Mouse (Mus musculus): Measurements from ENCODE around the gene Olfr1. TPM values are rescaled to one million over a fixed set of nuclear protein-coding genes. Genes with fewer than 3 reads are reported as not detected.

The Olfr1 gene
- not detected in 2 replicates for polyA plus RNA-seq (2014; fragmentation: Nextera tagmentation; extraction: Ambion mirVana)

DNA sequence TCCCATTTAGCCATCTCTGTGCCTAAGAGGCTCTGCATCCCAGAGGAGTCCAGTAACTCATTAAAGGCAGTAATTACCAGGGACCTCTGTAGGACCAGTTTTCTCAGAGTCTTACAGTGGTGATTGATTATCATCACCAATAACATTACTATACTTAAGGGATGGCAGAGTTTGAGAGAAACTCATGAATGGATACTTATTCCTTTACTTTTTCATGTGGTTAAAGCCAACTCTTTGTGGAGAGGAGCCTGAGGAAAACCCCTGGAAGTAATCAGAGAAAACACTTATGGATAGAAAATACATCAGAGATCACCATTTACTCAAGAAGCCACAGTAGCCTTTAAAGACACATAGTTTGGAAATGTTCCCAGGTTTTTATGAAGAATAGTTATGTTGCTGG lies at the start of gene Olfr1:
Gene Olfr1, minus strand, starts transcription at position 101 of the 400 bp plus-strand sequence.
- H3K9me3 ChIP-seq (ENCODE audit: control insufficient read depth, low read length) = no peaks in the 10 kb centered on the region
- no peak for DNase-seq
- H3K4me2 ChIP-seq (ENCODE audit: low read length) = no peak within 1 kb of the TSS
- no peak for ATAC-seq (ENCODE audit: low FRiP score, low TSS enrichment)
- no peak within 1 kb of the TSS for H3K27ac ChIP-seq (replicated peaks; ENCODE audit: low read depth, low read length)
- no peaks in the 10 kb centered on the region for H3K4me1 ChIP-seq (ENCODE audit: control insufficient read depth, insufficient read depth, low read length)
- H3K9ac ChIP-seq (replicated peaks; ENCODE audit: low read length) = no peak within 1 kb of the TSS
- H3K4me3 ChIP-seq (replicated peaks; ENCODE audit: low read depth, low read length) = no peak within 1 kb of the TSS
- H3K36me3 ChIP-seq (ENCODE audit: control insufficient read depth, insufficient read depth, low read length) = no peaks in the 10 kb centered on the region
- H3K27me3 ChIP-seq (ENCODE audit: control insufficient read depth, insufficient read depth, low read length) = no peaks in the 10 kb centered on the region

DNA sequence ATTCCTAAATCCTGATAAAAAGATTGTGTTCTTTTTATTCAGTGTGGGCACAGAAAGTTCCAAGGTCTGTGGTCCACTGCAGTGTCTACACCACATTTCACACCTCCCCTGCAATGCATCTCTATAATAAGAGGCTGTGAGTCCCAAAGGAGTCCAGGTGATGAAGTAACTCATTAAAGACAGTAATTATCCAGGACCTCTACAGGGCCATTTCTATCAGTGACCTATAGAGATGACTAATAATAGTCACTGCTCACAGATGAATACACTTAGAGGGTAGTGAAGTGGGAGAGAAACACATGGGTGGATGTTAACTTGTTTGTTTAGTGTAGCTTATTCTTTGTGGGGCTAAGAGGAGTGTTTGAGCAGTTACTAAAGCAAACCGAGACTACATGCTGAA lies 29.0 kb upstream of the Olfr1 start, which contains the start of gene Olfr378:
Gene Olfr378, minus strand, starts transcription at position 101 of the 400 bp plus-strand sequence.
- H3K36me3 ChIP-seq (ENCODE audit: control insufficient read depth, insufficient read depth, low read length) = no peaks in the 10 kb centered on the region
- H3K27ac ChIP-seq (replicated peaks; ENCODE audit: low read depth, low read length) = no peak within 1 kb of the TSS
- H3K4me1 ChIP-seq (ENCODE audit: control insufficient read depth, insufficient read depth, low read length) = no peaks in the 10 kb centered on the region
- WGBS = 86% methylated on average over 1 of the region's 1 CpGs
- DNase-seq (no peak), ATAC-seq (ENCODE audit: low FRiP score, low TSS enrichment) (no peak)
- H3K9ac ChIP-seq (replicated peaks; ENCODE audit: low read length) = no peak within 1 kb of the TSS
- no peaks in the 10 kb centered on the region for H3K27me3 ChIP-seq (ENCODE audit: control insufficient read depth, insufficient read depth, low read length)
- H3K4me2 ChIP-seq (ENCODE audit: low read length) = no peak within 1 kb of the TSS
- H3K9me3 ChIP-seq (ENCODE audit: control insufficient read depth, low read length) = no peaks in the 10 kb centered on the region; the same call in 1 of the 2 replicates
- H3K4me3 ChIP-seq (replicated peaks; ENCODE audit: low read depth, low read length) = no peak within 1 kb of the TSS

DNA sequence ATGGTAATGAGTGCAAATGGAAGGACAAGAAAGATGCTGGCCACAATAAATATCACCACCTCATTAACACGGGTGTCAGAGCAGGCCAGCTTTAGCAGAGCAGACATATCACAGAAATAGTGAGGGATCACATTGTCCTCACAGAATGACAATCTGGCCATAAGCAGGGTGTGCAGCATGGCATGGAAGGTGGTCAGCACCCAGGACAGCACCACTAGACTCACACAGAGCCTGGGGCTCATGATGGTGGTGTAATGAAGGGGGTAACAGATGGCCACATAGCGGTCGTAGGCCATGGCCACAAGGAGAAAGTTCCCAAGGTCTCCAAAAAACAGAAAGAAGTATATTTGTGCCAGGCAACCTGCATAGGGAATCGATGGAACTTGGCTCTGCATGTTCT lies 4.0 kb downstream of the Olfr1 start:
- Histone ChIP-seq H3K27ac (replicated peaks; ENCODE audit: low read depth, low read length) (no peak overlapping the region), H3K4me2 (ENCODE audit: low read length) (no peak overlapping the region), H3K4me1 (ENCODE audit: control insufficient read depth, insufficient read depth, low read length) (no peaks in the 10 kb centered on the region), H3K36me3 (ENCODE audit: control insufficient read depth, insufficient read depth, low read length) (no peaks in the 10 kb centered on the region), H3K4me3 (replicated peaks; ENCODE audit: low read depth, low read length) (no peak overlapping the region), H3K9me3 (ENCODE audit: control insufficient read depth, low read length) (no peaks in the 10 kb centered on the region), H3K27me3 (ENCODE audit: control insufficient read depth, insufficient read depth, low read length) (no peaks in the 10 kb centered on the region), H3K9ac (replicated peaks; ENCODE audit: low read length) (no peak overlapping the region)
- 76% methylated on average over 4 of the region's 4 CpGs for WGBS
- ATAC-seq (ENCODE audit: low FRiP score, low TSS enrichment) (no peak), DNase-seq (no peak)

DNA sequence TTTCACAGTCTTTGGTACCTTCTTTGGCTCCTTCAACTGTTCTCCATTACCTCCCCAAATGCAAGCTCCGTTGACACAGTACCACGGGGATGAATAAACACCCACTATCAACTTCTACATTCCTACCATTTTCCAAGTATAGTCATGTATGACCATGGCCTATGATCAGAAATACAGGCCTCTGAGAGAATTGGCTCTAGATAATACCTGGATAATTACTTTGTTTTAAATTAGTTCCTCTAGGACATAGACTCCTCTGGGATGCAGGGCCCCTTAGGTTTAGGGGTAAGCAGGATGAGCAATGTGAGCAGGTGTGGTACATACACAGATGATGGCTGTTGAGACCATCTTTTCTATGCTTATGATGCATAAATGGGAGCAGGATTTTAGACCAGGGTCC lies 28.5 kb downstream of the Olfr1 start, which contains the start of gene Olfr376:
Gene Olfr376, plus strand, starts transcription at position 301 of the 400 bp plus-strand sequence.
- Histone ChIP-seq H3K4me1 (ENCODE audit: control insufficient read depth, insufficient read depth, low read length) (no peaks in the 10 kb centered on the region), H3K27me3 (ENCODE audit: control insufficient read depth, insufficient read depth, low read length) (no peaks in the 10 kb centered on the region), H3K9ac (replicated peaks; ENCODE audit: low read length) (no peak within 1 kb of the TSS), H3K4me3 (replicated peaks; ENCODE audit: low read depth, low read length) (no peak within 1 kb of the TSS), H3K9me3 (ENCODE audit: control insufficient read depth, low read length) (no peaks in the 10 kb centered on the region), H3K36me3 (ENCODE audit: control insufficient read depth, insufficient read depth, low read length) (no peaks in the 10 kb centered on the region), H3K27ac (replicated peaks; ENCODE audit: low read depth, low read length) (no peak within 1 kb of the TSS), H3K4me2 (ENCODE audit: low read length) (no peak within 1 kb of the TSS)
- no peak for ATAC-seq (ENCODE audit: low FRiP score, low TSS enrichment)
- no peak for DNase-seq
- WGBS = 86% methylated on average over 2 of the region's 2 CpGs

DNA sequence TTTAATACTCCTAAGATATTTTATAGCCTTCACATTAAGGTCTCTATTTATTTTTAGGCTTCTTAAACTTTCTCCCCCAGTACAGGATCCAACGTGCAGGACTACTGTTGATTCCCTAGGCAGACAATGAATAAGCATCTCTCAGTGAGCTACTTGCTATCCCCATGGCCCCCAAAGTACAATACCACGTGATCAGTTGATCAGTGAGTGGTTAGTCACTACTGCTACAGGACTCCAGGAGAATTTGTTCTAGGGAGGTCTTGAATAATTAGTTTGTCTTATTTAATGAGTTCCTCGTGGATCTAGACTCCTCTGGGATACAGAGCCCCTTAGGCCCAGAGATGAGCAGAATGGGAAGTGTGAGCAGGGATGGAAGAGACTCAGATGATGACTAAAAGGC lies 48.9 kb downstream of the Olfr1 start, which contains the start of gene Olfr20:
Gene Olfr20, plus strand, starts transcription at position 301 of the 400 bp plus-strand sequence.
- Histone ChIP-seq H3K4me2 (ENCODE audit: low read length) (no peak within 1 kb of the TSS), H3K27me3 (ENCODE audit: control insufficient read depth, insufficient read depth, low read length) (no peaks in the 10 kb centered on the region), H3K9me3 (ENCODE audit: control insufficient read depth, low read length) (no peaks in the 10 kb centered on the region), H3K9ac (replicated peaks; ENCODE audit: low read length) (no peak within 1 kb of the TSS), H3K36me3 (ENCODE audit: control insufficient read depth, insufficient read depth, low read length) (no peaks in the 10 kb centered on the region), H3K4me1 (ENCODE audit: control insufficient read depth, insufficient read depth, low read length) (no peaks in the 10 kb centered on the region), H3K27ac (replicated peaks; ENCODE audit: low read depth, low read length) (no peak within 1 kb of the TSS), H3K4me3 (replicated peaks; ENCODE audit: low read depth, low read length) (no peak within 1 kb of the TSS)
- ATAC-seq (ENCODE audit: low FRiP score, low TSS enrichment) (no peak), DNase-seq (no peak)
- WGBS = 45% methylated on average over 3 of the region's 3 CpGs

Other genes starting within 250 kb of the Olfr1 start
- 0.12 TPM in 1 of 2 replicates, not detected in the other for gene P2rx5, start 239.2 kb downstream of the Olfr1 start, polyA plus RNA-seq (2014; fragmentation: Nextera tagmentation; extraction: Ambion mirVana)
- 144 and 151 TPM in 2 replicates for gene Emc6, start 222.6 kb downstream of the Olfr1 start, polyA plus RNA-seq (2014; fragmentation: Nextera tagmentation; extraction: Ambion mirVana)
- 149 and 165 TPM in 2 replicates for gene Tax1bp3, start 222.5 kb downstream of the Olfr1 start, polyA plus RNA-seq (2014; fragmentation: Nextera tagmentation; extraction: Ambion mirVana)
- 18.1 and 23.0 TPM in 2 replicates for gene Ctns, start 200.6 kb downstream of the Olfr1 start, polyA plus RNA-seq (2014; fragmentation: Nextera tagmentation; extraction: Ambion mirVana)
- 1.1 and 1.6 TPM in 2 replicates for gene Shpk, start 200.2 kb downstream of the Olfr1 start, polyA plus RNA-seq (2014; fragmentation: Nextera tagmentation; extraction: Ambion mirVana)
- 0.50 TPM in 1 of 2 replicates, not detected in the other for gene Trpv1, start 165.3 kb downstream of the Olfr1 start, polyA plus RNA-seq (2014; fragmentation: Nextera tagmentation; extraction: Ambion mirVana)
- gene Trpv3, start 132.2 kb downstream of the Olfr1 start, polyA plus RNA-seq (2014; fragmentation: Nextera tagmentation; extraction: Ambion mirVana) = 0.12 and 0.19 TPM in 2 replicates
- 0.55 and 0.84 TPM in 2 replicates for gene Aspa, start 70.0 kb downstream of the Olfr1 start, polyA plus RNA-seq (2014; fragmentation: Nextera tagmentation; extraction: Ambion mirVana)
- gene Gm49340, start 69.9 kb downstream of the Olfr1 start, polyA plus RNA-seq (2014; fragmentation: Nextera tagmentation; extraction: Ambion mirVana) = not detected in 2 replicates
- not detected in 2 replicates for gene Spata22, start 69.9 kb downstream of the Olfr1 start, polyA plus RNA-seq (2014; fragmentation: Nextera tagmentation; extraction: Ambion mirVana)
- not detected in 2 replicates for gene Olfr20, start 48.8 kb downstream of the Olfr1 start, polyA plus RNA-seq (2014; fragmentation: Nextera tagmentation; extraction: Ambion mirVana)
- gene Olfr376, start 28.4 kb downstream of the Olfr1 start, polyA plus RNA-seq (2014; fragmentation: Nextera tagmentation; extraction: Ambion mirVana) = not detected in 2 replicates
- gene Olfr378, start 28.9 kb upstream of the Olfr1 start, polyA plus RNA-seq (2014; fragmentation: Nextera tagmentation; extraction: Ambion mirVana) = not detected in 2 replicates
- not detected in 2 replicates for gene Olfr380, start 57.9 kb upstream of the Olfr1 start, polyA plus RNA-seq (2014; fragmentation: Nextera tagmentation; extraction: Ambion mirVana)
- gene Olfr381, start 92.0 kb upstream of the Olfr1 start, polyA plus RNA-seq (2014; fragmentation: Nextera tagmentation; extraction: Ambion mirVana) = not detected in 2 replicates
- gene Olfr382, start 117.6 kb upstream of the Olfr1 start, polyA plus RNA-seq (2014; fragmentation: Nextera tagmentation; extraction: Ambion mirVana) = not detected in 2 replicates
- gene Olfr385, start 193.4 kb upstream of the Olfr1 start, polyA plus RNA-seq (2014; fragmentation: Nextera tagmentation; extraction: Ambion mirVana) = not detected in 2 replicates
- not detected in 2 replicates for gene Olfr384, start 199.0 kb upstream of the Olfr1 start, polyA plus RNA-seq (2014; fragmentation: Nextera tagmentation; extraction: Ambion mirVana)

Measured in midbrain, embryonic 14.5 days (tissue).